Mouse (Mus musculus) embryonic facial prominence, embryonic 10.5 days (tissue): ENCODE data around the gene Actn1. TPM values are rescaled to one million over a fixed set of nuclear protein-coding genes. Genes with fewer than 3 reads are reported as not detected.

Experiments
- DNase-seq: peaks from one replicate; pipeline ENCODE4 v3.0.0-alpha.2; 2017; ENCODE audit warnings: low spot score
- H3K27ac ChIP-seq: fragments of 300-500 bp; sonication (generic); replicated peaks from 2 replicates; pipeline ENCODE4 v1.5.1; 2016; ENCODE audit warnings: mild to moderate bottlenecking
- H3K27me3 ChIP-seq: fragments of 300-500 bp; sonication (generic); replicated peaks from 2 replicates; pipeline ENCODE4 v1.6.1; 2016; ENCODE audit warnings: low read depth, mild to moderate bottlenecking; ENCODE audit not compliant: poor library complexity, severe bottlenecking
- H3K36me3 ChIP-seq: fragments of 300-500 bp; sonication (generic); replicated peaks from 2 replicates; pipeline ENCODE4 v1.6.1; 2016; ENCODE audit warnings: mild to moderate bottlenecking, moderate library complexity
- H3K4me1 ChIP-seq: fragments of 300-500 bp; sonication (generic); 2 replicates; pipeline ENCODE4 v1.6.1; 2016
- H3K4me3 ChIP-seq: fragments of 300-500 bp; sonication (generic); 2 replicates; pipeline ENCODE4 v1.5.1; 2016; ENCODE audit warnings: mild to moderate bottlenecking, moderate library complexity
- H3K9me3 ChIP-seq: fragments of 300-500 bp; sonication (generic); 2 replicates; pipeline ENCODE4 v1.6.1; 2016; ENCODE audit warnings: mild to moderate bottlenecking
- WGBS: fragments of 180-500 bp; shearing (Covaris S2); methylation state at CpG from one replicate; pipeline ENCODE4 v1.1.7; 2016; 5-methylcytosine and 5-hydroxymethylcytosine counted together
- polyA plus RNA-seq: library from polyadenylated mRNA; unstranded; fragments of >200 nt; fragmentation: Nextera tagmentation; extraction: Ambion mirVana; gene quantifications from 2 replicates; pipeline ENCODE4 v1.2.1, GENCODE M21; 2016

The Actn1 gene
- polyA plus RNA-seq, 1 experiment from 2014 or later = 39.3 TPM

DNA sequence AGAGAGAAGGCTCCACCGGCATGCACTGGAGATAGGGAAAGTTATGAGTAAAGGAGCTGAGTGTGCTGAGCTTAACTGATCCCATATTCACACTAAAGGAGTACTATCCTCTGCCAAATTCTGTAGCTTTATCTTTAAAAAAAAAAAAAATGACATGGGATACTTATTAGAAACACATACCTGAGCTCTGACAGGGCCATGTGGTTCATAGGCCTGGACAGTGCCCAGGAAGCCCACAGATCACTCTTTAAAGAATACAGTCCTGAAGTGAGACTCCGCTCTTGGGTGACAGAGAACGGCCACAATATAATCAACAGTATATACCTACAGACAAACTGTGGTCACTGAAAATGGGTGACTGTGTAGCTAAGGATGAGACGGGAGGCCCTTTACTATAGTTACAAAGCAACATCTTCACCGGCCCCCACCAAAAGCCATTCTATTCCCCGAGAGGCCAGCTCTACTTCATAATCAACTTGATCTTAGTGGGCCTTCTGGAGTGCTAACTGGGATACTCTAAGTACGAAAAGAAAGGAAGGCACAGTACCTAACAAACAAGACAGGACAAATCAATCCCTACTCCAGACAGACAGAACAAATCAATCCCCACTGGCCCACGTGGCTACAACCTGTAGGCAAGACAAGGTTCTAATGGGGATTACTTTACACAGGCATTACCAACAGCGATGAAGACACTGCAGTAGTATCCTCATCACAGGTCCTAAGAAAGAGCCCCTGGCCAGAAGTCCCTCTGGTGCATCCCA, 27.9 kb downstream of the Actn1 start:
- Histone ChIP-seq H3K9me3 (peaks cover 8% of the 10 kb centered on the region; the same call in 1 of the 2 replicates), H3K27me3 (no peaks in the 10 kb centered on the region), H3K4me3 (no peak overlapping the region), H3K36me3 (peaks cover 43% of the 10 kb centered on the region), H3K4me1 (peaks cover 55% of the 10 kb centered on the region), H3K27ac (peak overlapping the region; percentile 93)
- no peak for DNase-seq
- WGBS = 80% methylated on average over 9 of the region's 9 CpGs

- 28% methylated on average over 5 of the region's 5 CpGs for WGBS
These were observed 28.9 kb downstream of the Actn1 start for GRCm38 (mm10) chr12:80231317-80231716.

GRCm38 (mm10) chr12:80230854-80231253, 29.3 kb downstream of the Actn1 start:
- Histone ChIP-seq H3K9me3 (peaks cover 8% of the 10 kb centered on the region; the same call in 1 of the 2 replicates), H3K4me1 (peaks cover 69% of the 10 kb centered on the region), H3K36me3 (peaks cover 38% of the 10 kb centered on the region), H3K4me3 (peak overlapping the region; percentile 46), H3K27ac (peak overlapping the region; percentile 93), H3K27me3 (no peaks in the 10 kb centered on the region)
- 45% methylated on average over 5 of the region's 5 CpGs for WGBS
- DNase-seq = no peak

More at GRCm38 (mm10) chr12:80231317-80231716, 28.9 kb downstream of the Actn1 start:
- peaks cover 65% of the 10 kb centered on the region for H3K4me1 ChIP-seq
- peak overlapping the region; percentile 46 for H3K4me3 ChIP-seq
- peak overlapping the region; percentile 93 for H3K27ac ChIP-seq
- H3K36me3 ChIP-seq = peaks cover 43% of the 10 kb centered on the region
- H3K27me3 ChIP-seq = no peaks in the 10 kb centered on the region
- peaks cover 8% of the 10 kb centered on the region; the same call in 1 of the 2 replicates for H3K9me3 ChIP-seq
- DNase-seq = peak; percentile 37

DNA sequence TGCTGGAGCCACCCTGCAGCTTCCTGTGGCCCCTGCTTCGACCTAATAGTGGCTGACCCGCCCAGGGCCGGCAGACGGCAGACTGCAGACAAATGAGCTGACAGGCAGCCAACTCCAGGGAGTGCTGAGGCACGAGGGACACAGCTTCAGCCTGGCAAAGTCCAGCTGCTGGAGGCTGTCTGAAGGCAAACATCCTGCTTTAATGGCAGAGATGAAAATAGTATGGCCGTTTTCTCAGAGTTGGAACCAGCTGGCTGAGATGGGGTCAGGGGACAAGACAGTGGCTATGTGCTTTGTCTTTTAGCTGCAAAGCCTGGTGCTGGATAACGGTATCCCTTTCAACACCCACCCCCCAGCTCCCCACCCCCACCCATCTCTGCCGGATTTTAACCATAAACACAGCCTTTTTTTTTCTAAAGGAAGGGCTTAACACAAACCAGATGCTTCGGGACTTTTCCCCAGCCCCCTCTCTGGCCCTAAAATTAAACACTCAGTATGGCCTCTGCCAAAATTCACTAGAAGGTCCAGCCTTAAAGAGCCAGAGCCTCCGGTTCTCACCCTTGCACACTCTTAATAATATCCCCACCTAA, 30.0 kb downstream of the Actn1 start:
- Histone ChIP-seq H3K9me3 (peaks cover 8% of the 10 kb centered on the region; the same call in 1 of the 2 replicates), H3K4me3 (peak overlapping the region; percentile 46), H3K36me3 (peaks cover 32% of the 10 kb centered on the region), H3K27me3 (no peaks in the 10 kb centered on the region), H3K4me1 (peaks cover 73% of the 10 kb centered on the region), H3K27ac (peak overlapping the region; percentile 93)
- DNase-seq = peak; percentile 83
- 3% methylated on average over 10 of the region's 10 CpGs for WGBS

GRCm38 (mm10) chr12:80229010-80229800, 31.0 kb downstream of the Actn1 start:
- Histone ChIP-seq H3K9me3 (peaks cover 3% of the 10 kb centered on the region; the same call in 1 of the 2 replicates), H3K27ac (peak overlapping the region; percentile 93), H3K36me3 (peaks cover 28% of the 10 kb centered on the region), H3K4me3 (peak overlapping the region; percentile 46), H3K27me3 (no peaks in the 10 kb centered on the region), H3K4me1 (peaks cover 82% of the 10 kb centered on the region)
- no peak for DNase-seq
- WGBS = 37% methylated on average over 5 of the region's 5 CpGs

- Histone ChIP-seq H3K4me3 (no peak overlapping the region), H3K9me3 (no peaks in the 10 kb centered on the region), H3K27ac (peak overlapping the region; percentile 93), H3K27me3 (no peaks in the 10 kb centered on the region), H3K4me1 (peaks cover 91% of the 10 kb centered on the region), H3K36me3 (peaks cover 19% of the 10 kb centered on the region)
- no peak for DNase-seq
- whole genome bisulfite sequencing = 75% methylated on average over 5 of the region's 5 CpGs
These were observed 31.8 kb downstream of the Actn1 start for GRCm38 (mm10) chr12:80228356-80228755.

GRCm38 (mm10) chr12:80227835-80228234, 32.3 kb downstream of the Actn1 start:
- Histone ChIP-seq H3K4me1 (peaks cover 94% of the 10 kb centered on the region), H3K36me3 (peaks cover 15% of the 10 kb centered on the region), H3K27ac (peak overlapping the region; percentile 93), H3K27me3 (no peaks in the 10 kb centered on the region), H3K4me3 (no peak overlapping the region), H3K9me3 (no peaks in the 10 kb centered on the region)
- WGBS = 31% methylated on average over 3 of the region's 3 CpGs
- DNase-seq = peak; percentile 48

DNA sequence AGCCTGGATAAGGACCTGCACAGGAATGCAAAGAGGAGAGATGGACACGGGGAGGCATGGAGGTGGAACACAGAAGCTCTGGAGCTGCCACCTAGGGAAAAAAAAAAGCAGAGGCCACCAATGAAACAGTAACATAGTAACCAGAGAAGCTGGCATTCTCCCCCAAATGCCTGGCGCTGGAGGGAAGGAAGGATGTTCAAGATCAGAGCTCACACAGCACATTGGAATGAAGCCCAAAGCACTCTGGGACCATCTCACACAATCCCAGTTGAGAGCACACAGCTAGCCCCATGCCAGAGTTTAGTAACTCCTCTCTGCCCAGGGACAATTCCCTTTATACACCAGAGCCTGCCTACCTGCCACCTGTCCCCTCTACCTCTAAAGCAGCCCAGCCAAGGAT, 34.1 kb downstream of the Actn1 start:
- no peaks in the 10 kb centered on the region for H3K27me3 ChIP-seq
- WGBS = 80% methylated on average over 2 of the region's 2 CpGs
- peaks cover 86% of the 10 kb centered on the region for H3K4me1 ChIP-seq
- peak overlapping the region; percentile 30; the same call in 1 of the 2 replicates for H3K27ac ChIP-seq
- H3K4me3 ChIP-seq = no peak overlapping the region
- DNase-seq = no peak
- H3K9me3 ChIP-seq = no peaks in the 10 kb centered on the region
- H3K36me3 ChIP-seq = peaks cover 29% of the 10 kb centered on the region

GRCm38 (mm10) chr12:80224241-80224731, 35.9 kb downstream of the Actn1 start:
- H3K36me3 ChIP-seq = peaks cover 36% of the 10 kb centered on the region
- no peaks in the 10 kb centered on the region for H3K27me3 ChIP-seq
- WGBS = 59% methylated on average over 8 of the region's 8 CpGs
- DNase-seq = no peak
- H3K4me1 ChIP-seq = peaks cover 79% of the 10 kb centered on the region
- peak overlapping the region; percentile 72 for H3K27ac ChIP-seq
- no peak overlapping the region for H3K4me3 ChIP-seq
- H3K9me3 ChIP-seq = no peaks in the 10 kb centered on the region

DNA sequence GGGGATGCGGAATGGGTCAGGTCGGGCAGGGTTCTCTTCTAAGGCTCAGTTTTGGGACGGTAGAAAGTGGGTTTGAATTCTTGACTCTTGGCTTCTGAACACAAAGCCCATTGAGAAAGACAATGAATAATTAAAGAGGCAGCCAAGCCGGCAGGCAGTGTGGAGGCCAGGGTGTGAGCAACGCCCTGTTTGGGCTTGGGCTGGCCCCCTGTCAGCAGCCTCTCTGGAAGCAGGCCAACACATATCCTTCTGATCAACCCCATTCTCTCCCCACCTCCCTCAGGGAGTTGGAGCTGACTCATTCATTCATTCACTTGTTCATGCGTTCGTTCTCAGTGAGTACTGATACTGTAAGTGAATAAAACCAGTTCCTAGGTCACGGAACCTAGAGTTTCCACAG, 36.7 kb downstream of the Actn1 start:
- Histone ChIP-seq H3K27me3 (no peaks in the 10 kb centered on the region), H3K4me1 (peaks cover 79% of the 10 kb centered on the region), H3K9me3 (no peaks in the 10 kb centered on the region), H3K27ac (peak overlapping the region; percentile 72), H3K36me3 (peaks cover 36% of the 10 kb centered on the region), H3K4me3 (no peak overlapping the region)
- no peak for DNase-seq
- 42% methylated on average over 8 of the region's 8 CpGs for WGBS

- H3K27ac ChIP-seq = peak overlapping the region; percentile 72; the same call in 1 of the 2 replicates
- H3K4me1 ChIP-seq = peaks cover 79% of the 10 kb centered on the region
- no peaks in the 10 kb centered on the region for H3K27me3 ChIP-seq
- no peak for DNase-seq
- no peaks in the 10 kb centered on the region for H3K9me3 ChIP-seq
- WGBS = 90% methylated on average over 3 of the region's 3 CpGs
- H3K36me3 ChIP-seq = peaks cover 36% of the 10 kb centered on the region
- no peak overlapping the region for H3K4me3 ChIP-seq
These were observed 37.7 kb downstream of the Actn1 start for GRCm38 (mm10) chr12:80222473-80222872.
